Mouse (Mus musculus) heart, postnatal 0 days (tissue): ENCODE measurements at regions not wholly inside any gene's neighbourhood (a gene's known extent, or its start where the extent isn't known, plus 50 kb on each side); places are given as distances from the start of the nearest gene placed in this dataset.

Experiments
- ATAC-seq: fragments of 200-750 bp; cut with Nextera tagmentation; 2 replicates; pipeline ENCODE4 v1.8.0; 2017; ENCODE audit warnings: low read depth, moderate number of reproducible peaks, moderate library complexity; ENCODE audit not compliant: insufficient read depth
- DNase-seq: peaks from one replicate; pipeline ENCODE4 v3.0.0-alpha.2; 2016; ENCODE audit warnings: low spot score
- H3K27ac ChIP-seq: fragments of 300-500 bp; sonication (generic); 2 replicates; pipeline ENCODE4 v1.5.1; 2014; ENCODE audit warnings: low read depth, mild to moderate bottlenecking
- H3K27me3 ChIP-seq: fragments of 300-500 bp; sonication (generic); 2 replicates; pipeline ENCODE4 v1.6.1; 2014; ENCODE audit warnings: low read length, mixed read lengths; ENCODE audit not compliant: control insufficient read depth, insufficient read depth
- H3K36me3 ChIP-seq: fragments of 300-500 bp; sonication (generic); replicated peaks from 2 replicates; pipeline ENCODE4 v1.6.1; 2014; ENCODE audit warnings: low read length, mixed read lengths; ENCODE audit not compliant: control insufficient read depth, insufficient read depth
- H3K4me1 ChIP-seq: fragments of 300-500 bp; sonication (generic); 2 replicates; pipeline ENCODE4 v1.6.1; 2014; ENCODE audit warnings: antibody characterized with exemption; ENCODE audit not compliant: control insufficient read depth, insufficient read depth
- H3K4me2 ChIP-seq: fragments of 300-500 bp; sonication (generic); 2 replicates; pipeline ENCODE4 v1.6.1; 2014; ENCODE audit warnings: low read depth, mild to moderate bottlenecking, low read length, moderate library complexity
- H3K4me3 ChIP-seq: fragments of 300-500 bp; sonication (generic); 2 replicates; pipeline ENCODE4 v1.5.1; 2014; ENCODE audit warnings: low read depth, low read length
- H3K9ac ChIP-seq: fragments of 300-500 bp; sonication (generic); replicated peaks from 2 replicates; pipeline ENCODE4 v1.6.1; 2014; ENCODE audit warnings: low read depth, low read length, mixed read lengths
- H3K9me3 ChIP-seq: fragments of 300-500 bp; sonication (generic); replicated peaks from 2 replicates; pipeline ENCODE4 v1.6.1; 2016; ENCODE audit warnings: low read length; ENCODE audit not compliant: control insufficient read depth
- CTCF ChIP-seq: IDR thresholded peaks from 2 replicates; pipeline ENCODE4 v1.5.1; 2016; ENCODE audit warnings: antibody characterized with exemption, control low read depth, low read depth
- EP300 ChIP-seq: IDR thresholded peaks from 2 replicates; pipeline ENCODE4 v1.6.1; 2016; ENCODE audit warnings: antibody characterized with exemption, low read depth
- WGBS: fragments of 180-500 bp; shearing (Covaris S2); extraction: QIAGEN DNeasy Blood & Tissue Kit; methylation state at CpG from one replicate; pipeline ENCODE4 v1.1.7; 2014; 5-methylcytosine and 5-hydroxymethylcytosine counted together

GRCm38 (mm10) chr8:48951412-48951811, 107.7 kb upstream of the Tenm3 start:
- Histone ChIP-seq H3K4me3 (no peak overlapping the region), H3K9ac (no peak overlapping the region), H3K27ac (no peak overlapping the region), H3K9me3 (no peaks in the 10 kb centered on the region), H3K36me3 (no peaks in the 10 kb centered on the region), H3K4me2 (no peak overlapping the region), H3K4me1 (no peaks in the 10 kb centered on the region), H3K27me3 (no peaks in the 10 kb centered on the region)
- TF ChIP-seq EP300 (no peak), CTCF (no peak)
- ATAC-seq, result no peak
- WGBS, result 83% methylated on average over 10 of the region's 10 CpGs
- DNase-seq, result no peak

DNA sequence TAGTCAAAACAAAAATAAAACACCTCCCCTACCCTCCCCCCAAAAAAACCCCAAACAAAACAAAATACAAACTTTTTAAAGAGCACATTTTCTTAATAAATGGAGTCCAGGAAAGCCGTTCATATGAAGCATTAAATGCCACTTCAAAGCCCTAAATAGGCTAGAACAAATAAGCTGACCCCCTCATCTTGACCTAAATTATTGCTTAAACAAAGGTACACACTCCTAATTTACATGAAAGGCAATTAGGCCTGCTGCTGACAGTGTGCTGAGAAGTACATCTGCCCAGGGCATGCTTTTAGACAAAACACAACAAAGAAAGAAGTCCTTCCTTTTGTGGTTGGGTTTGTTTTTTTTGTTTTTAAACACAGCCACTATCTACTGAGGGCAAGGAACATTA, 100.4 kb upstream of the Tenm3 start:
- DNase-seq (no peak), ATAC-seq (no peak)
- TF ChIP-seq EP300 (no peak), CTCF (no peak)
- Histone ChIP-seq H3K36me3 (no peaks in the 10 kb centered on the region), H3K27me3 (no peaks in the 10 kb centered on the region), H3K9ac (no peak overlapping the region), H3K9me3 (no peaks in the 10 kb centered on the region), H3K4me1 (no peaks in the 10 kb centered on the region), H3K27ac (no peak overlapping the region), H3K4me3 (no peak overlapping the region), H3K4me2 (no peak overlapping the region)
- 62% methylated on average over 1 of the region's 1 CpGs for WGBS

DNA sequence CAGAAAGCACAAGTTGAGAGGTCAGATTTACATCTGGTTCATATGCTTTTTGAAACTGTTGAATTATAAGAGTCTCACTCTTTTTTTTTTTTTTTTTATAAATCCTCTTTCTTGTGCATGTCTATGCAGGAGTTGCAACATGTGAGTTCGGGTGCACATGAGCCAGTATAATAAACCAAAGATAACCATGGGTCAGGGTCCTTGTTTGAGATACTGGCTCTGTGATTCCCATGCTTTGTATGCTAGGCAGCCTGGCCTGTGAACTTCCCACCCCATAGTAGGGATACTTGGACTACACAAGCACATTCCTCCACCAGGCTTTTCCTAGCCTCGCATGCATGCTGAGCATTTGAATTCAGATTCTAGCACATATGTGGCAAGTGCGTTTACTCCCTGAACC, 93.4 kb upstream of the Tenm3 start:
- no peak for ATAC-seq
- 68% methylated on average over 3 of the region's 3 CpGs for WGBS

DNA sequence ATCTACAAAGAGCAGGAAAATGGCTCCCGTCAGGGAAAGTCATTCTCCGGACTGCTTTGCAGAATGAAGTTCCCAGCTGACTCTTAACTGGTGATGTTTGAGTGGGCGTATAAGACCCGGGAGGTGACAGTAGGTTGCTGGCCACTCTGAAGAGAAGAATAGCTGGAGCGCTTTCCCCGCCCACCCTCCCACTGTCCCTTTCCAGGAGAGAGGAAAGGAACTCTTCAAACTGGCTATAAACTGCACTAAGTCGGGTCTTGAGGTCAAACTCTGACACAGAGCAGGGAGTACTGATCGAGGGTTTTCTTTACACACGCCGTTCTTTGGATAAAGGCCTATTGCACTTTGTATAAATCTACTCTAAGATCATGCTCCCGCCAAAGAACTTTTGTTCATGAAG, 83.4 kb upstream of the Tenm3 start:
- Histone ChIP-seq H3K27me3 (no peaks in the 10 kb centered on the region), H3K9ac (no peak overlapping the region), H3K4me2 (no peak overlapping the region), H3K36me3 (no peaks in the 10 kb centered on the region), H3K4me3 (no peak overlapping the region), H3K4me1 (no peaks in the 10 kb centered on the region), H3K27ac (no peak overlapping the region), H3K9me3 (no peaks in the 10 kb centered on the region)
- no peak for ATAC-seq
- WGBS, result 80% methylated on average over 11 of the region's 11 CpGs
- no peak for TF ChIP-seq CTCF
- DNase-seq, result no peak

More for the DNA sequence above, 93.4 kb upstream of the Tenm3 start:
- no peak overlapping the region for H3K4me2 ChIP-seq
- no peak overlapping the region for H3K27ac ChIP-seq
- H3K9me3 ChIP-seq, result no peaks in the 10 kb centered on the region
- no peaks in the 10 kb centered on the region for H3K36me3 ChIP-seq
- H3K9ac ChIP-seq, result no peak overlapping the region
- DNase-seq, result no peak
- H3K4me3 ChIP-seq, result no peak overlapping the region
- TF ChIP-seq EP300 (no peak), CTCF (no peak)
- H3K4me1 ChIP-seq, result no peaks in the 10 kb centered on the region
- H3K27me3 ChIP-seq, result no peaks in the 10 kb centered on the region

DNA sequence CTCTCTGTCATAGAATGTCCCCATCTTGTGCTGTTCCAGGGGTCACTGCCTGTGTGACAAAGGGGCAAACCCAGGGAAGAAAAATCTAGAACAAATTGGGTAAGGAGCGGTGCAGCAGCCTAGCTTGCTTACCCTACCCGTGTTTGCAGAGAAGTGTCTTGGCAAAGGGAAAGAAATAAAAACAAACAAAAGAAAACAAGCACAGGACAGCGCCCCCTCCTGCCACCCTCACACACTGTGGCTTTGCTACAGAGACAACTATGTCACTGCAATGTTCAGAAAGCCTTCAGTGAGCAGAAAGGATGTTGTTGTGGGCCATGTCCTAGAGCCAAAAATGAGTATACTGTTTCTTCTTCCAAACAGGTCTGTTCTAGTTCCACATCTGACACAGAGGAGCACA, 71.5 kb upstream of the Tenm3 start:
- 75% methylated on average over 3 of the region's 3 CpGs for WGBS
- Histone ChIP-seq H3K4me1 (no peaks in the 10 kb centered on the region), H3K27me3 (no peaks in the 10 kb centered on the region), H3K27ac (no peak overlapping the region), H3K9me3 (no peaks in the 10 kb centered on the region), H3K36me3 (no peaks in the 10 kb centered on the region), H3K4me2 (no peak overlapping the region), H3K4me3 (no peak overlapping the region), H3K9ac (no peak overlapping the region)
- TF ChIP-seq CTCF, result no peak
- ATAC-seq (no peak), DNase-seq (no peak)

GRCm38 (mm10) chr8:48912842-48913241, 69.1 kb upstream of the Tenm3 start:
- no peak overlapping the region for H3K27ac ChIP-seq
- H3K4me3 ChIP-seq, result no peak overlapping the region
- no peak overlapping the region for H3K4me2 ChIP-seq
- no peak for DNase-seq
- 39% methylated on average over 4 of the region's 4 CpGs for WGBS
- no peaks in the 10 kb centered on the region for H3K9me3 ChIP-seq
- ATAC-seq, result no peak
- H3K27me3 ChIP-seq, result 0 out of 2 replicates have a peak, but pooled peaks cover 2% of the 10 kb centered on the region
- no peaks in the 10 kb centered on the region for H3K36me3 ChIP-seq
- no peak overlapping the region for H3K9ac ChIP-seq
- TF ChIP-seq CTCF (no peak), EP300 (no peak)
- no peaks in the 10 kb centered on the region for H3K4me1 ChIP-seq
